Mouse (Mus musculus): Measurements from ENCODE around the gene Gm5475.

Gm5475 gene

DNA sequence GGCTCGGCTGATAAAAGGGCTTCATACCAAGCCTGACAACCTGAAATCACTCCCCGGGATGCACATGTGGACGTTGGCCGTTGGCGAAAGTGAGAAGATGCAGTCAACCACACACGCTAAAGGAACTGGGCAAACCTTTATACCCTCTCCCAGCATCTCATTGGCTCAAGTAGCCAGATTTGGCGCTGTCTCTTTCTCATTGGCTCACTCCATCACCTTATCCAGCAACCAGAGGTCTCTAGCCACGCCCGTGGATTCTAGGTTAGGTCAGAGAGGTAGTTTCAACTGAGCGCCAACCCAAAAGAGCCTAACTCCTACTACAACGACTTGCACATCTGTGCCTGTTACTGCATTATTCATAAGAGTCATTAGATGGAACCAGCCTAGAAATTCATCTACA is 30.5 kb downstream of the Gm5475 start:
- no peak for DNase-seq

DNA sequence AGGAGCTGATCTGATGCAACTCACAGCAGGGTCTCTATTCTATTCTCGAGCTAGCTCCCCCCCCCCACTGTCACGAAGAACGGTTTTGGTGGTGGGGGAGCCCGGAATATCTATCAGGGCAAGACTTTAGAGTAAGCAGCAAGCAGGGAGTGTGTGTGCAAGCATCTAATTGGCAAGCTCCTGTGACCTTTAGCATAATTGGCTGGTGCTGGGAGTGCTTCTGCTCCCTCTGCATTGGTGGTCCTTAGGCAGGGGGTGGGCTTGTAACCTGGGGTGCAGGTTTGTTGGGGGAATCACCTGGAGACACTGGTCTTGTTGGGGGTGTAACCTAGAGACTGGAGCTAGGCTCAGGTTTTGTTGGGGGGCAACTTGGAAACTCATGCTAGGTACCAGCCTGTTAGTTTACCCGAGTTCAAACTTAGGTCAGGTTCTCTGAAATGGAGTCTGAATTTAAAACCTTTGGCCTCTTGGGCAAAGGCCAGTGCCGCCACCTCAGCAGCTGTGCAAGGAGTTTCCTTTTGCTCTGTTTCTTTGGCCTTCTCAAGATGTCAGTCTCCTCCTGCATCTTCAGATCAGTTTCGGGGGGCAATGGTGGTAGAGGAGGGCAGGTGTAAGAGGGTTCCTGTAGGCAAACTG is 34.5 kb downstream of the Gm5475 start:
- no peak for DNase-seq

DNA sequence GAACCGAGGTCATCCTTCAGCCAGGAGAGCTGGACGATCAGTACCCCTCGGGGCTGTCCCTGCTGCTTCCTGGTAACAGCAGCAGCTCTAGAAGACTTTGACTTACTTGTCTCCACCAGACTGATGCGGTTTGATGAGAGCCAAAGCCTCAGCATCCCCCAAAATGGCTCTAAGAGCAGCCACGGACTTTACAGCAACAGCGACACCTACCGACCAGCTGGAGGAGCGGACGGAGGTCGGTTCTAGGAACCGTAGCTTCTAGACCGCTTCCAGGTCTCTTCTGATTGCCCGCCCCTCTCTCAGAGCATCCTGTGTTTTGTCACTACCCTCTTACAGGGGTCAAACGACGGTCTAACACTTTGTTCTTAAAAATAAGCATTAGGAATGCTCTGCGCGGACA is 35.4 kb downstream of the Gm5475 start:
- DNase-seq = peak; percentile 82

DNA sequence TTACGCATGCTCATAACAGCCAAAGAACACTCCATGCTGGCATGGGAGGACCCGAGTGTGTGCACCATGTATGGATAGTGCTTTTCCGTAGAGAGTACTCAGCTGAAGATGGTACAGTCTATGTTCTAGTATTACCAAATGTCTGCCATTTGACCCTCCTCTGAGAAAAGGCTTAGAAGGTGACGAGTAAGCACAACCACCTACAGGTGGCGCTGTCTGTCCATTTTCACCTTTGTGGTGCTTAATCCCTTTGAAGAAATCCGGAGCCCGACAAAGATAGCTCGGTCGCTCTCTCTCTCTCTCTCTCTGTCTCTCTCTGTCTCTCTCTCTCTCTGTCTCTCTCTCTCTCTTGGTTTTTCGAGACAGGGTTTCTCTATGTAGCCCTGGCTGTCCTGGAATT is 36.1 kb downstream of the Gm5475 start:
- peak; percentile 72 for DNase-seq

DNA sequence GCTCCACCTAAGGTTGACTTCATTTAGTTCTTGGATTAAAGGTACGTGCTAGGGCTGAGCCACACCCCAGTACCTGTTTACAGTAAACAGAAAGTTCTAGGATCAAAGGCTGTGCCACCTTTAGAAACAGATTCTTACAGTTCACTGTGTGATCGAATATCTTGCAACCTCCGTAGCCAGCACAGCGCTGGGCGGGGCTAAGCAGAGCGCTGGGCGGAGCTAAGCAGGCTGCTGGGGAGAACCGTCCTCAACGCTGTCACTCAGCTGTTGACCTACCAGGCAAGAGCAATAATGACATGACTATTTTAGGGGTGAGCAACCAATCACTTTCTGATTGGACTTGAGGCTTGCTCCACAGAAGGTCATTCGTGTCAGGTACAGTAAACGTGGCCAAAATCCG is 39.0 kb downstream of the Gm5475 start:
- peak; percentile 68 for DNase-seq

DNA sequence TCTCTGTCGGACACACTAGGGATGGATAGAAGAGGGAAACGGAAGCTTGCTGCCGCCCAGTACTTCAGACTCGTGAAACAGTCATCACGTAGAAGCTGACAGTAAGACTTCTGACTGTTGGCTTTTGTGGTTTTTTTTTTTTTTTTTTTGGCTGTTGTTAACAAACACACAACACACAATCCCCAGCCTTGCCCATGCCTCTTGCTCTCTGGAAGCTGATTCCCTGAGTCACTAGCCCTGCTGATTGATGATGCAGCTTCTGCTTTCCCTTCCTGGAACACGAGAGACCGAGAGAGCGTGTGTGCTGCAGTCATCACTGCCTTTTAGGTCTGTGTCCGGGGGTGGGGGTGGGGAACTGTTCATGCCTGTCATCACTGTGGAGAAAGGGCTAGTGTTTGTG is 39.7 kb downstream of the Gm5475 start:
- DNase-seq = no peak

DNA sequence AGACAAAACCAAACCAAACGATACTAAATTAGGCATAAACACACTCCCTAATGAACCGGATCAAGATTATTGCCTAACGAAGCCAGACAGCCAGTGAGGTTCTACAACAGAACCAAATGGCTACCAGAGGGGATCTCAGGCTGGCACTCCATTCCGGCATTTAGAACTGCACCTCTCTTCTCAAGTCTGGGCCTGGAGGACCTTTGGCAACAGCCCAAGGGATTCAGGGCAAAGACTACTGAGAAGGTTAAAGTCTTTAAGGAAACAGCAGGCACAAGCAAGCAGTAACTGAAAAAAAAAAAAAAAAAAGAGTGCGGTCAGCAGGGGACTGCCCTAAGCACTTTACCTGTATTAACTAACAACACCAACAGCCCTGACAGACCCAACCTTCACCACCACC is 40.1 kb downstream of the Gm5475 start:
- no peak for DNase-seq

DNA sequence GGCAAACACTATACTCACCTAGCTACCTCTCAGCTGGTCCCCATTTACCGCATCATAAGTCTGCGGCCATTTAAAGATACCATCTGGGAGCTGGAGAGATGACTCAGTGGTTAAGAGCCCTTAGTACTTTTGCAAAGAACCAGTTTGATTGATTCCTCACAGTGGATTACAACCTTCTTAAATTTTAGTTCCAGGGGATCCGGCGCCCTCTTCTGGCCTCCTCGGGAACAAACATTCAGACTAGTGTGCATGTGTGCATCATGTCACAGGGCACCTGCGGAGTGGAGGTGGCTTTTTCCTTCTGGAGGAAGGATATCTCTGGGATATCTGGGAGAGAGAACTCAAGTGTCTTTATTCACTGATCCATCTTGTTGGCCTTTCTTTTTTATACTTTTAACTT is 41.8 kb downstream of the Gm5475 start:
- peak; percentile 80 for DNase-seq

DNA sequence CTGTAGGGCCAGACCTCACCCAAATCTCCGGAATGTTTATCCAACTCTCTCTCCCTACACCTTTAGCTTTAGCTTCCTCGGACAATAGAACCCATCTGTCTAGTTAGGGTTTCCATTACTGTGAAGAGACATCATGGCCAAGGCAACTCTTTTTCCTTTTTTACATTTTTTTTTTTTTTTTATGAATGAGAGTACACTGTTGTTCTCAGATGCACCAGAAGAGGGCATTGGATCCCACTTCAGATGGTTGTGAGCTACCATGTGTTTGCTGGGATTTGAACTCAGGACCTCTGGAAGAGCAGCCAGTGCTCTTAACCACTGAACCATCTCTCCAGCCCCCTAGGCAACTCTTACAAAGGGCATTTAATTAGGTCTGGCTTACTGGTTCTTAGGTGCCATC is 43.5 kb downstream of the Gm5475 start:
- no peak for DNase-seq

DNA sequence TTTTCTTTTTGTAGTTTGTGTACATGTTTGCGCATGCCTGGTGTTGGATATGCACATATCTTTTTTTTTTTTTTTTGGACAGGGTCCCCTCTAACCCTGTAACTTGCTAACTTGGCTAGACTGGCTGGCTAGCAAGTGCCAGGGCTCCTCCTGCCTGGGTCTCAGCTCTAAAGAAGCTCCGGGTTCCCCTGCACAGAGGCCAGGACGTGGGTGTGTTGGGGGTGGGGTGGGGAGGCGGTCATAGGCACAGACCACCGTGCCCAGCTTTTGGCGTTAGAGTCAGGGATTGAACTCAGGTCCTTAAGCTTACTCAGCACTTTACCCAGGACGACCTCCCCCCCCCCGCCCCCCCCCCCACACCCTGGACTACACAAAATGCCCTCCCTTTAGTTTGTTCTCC is 45.8 kb downstream of the Gm5475 start:
- DNase-seq = no peak

DNA sequence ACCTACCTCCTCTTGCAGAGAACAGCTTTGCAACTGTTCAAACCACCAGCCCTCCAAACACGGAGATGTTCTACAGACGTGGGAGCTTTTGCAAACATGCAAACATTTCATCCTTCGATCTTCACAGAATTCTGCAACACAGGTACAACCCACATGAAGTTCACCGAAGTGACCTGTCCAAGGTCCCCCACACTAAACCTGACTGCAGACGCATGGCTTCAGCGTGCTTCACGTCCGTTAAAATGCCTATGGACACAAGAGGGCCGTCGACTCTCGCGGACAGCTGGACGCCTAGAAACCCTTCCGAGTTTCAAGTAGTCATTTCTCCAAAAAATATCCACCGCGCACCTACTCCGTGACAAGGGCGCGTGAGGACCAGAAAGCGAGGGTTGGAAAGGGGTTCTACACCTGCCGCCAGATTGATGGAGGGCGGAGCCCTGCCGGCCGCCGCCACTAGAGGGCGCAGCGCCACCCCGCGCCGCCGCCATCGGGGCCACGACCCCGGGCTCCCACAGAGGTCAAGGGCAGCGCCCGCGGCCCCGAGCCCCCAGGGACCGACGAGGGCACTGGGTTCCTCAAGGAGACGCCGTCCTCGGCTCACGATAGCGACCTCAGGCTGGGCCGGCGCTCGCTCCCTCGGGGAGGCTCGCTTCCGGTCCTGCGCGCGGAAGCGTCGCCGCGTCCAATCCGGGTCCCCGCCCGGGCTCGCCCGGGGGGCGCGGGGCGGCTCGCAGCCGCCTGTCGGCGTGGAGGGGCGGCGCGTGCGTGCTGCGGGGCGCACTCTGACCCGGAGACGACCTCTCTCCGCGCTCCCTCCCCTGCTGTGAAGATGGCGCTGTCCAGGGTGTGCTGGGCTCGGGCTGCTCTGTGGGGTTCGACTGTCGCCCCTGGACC is 46.6 kb downstream of the Gm5475 start, which contains the start of gene Letmd1:
Gene Letmd1, plus strand, starts transcription at position 729 of the 894 bp plus-strand sequence.
- peak; percentile 93 for DNase-seq

DNA sequence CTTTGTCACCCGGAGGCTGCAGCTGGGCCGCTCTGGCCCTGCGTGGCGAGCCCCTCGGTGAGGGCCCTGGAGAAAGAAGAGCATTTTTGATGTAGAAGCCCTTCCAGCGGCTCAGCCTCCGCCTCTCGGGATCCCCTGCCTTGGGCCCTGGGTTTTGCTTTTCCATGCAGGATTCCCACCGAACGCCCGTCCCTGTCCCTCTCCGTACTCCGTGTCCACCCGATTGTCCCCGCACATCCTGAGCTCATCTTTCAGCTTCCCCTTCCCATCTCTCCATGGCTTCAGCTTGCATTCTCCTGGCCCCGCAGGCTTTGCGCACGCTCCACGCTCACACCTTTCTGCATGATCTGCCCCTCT is 47.2 kb downstream of the Gm5475 start:
- no peak for DNase-seq

DNA sequence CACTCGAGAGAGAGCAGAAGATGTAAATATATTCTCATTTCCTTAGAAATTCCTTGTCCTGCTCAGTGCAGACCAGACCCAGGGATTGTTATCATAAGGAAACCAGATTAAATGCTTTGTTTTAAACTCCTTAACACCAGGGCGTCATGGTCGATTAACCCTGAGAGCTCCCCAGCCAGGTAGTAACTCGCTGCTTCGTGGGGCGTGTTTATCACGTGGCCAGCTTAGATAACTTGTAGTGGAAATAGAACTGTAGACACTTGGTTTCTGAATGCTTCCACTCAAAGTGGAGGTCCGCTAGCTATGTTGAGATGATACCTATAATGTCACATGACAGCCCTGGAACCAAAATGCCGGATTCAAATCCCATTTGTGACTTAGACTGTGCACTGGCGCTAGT is 48.1 kb downstream of the Gm5475 start:
- DNase-seq = no peak

DNA sequence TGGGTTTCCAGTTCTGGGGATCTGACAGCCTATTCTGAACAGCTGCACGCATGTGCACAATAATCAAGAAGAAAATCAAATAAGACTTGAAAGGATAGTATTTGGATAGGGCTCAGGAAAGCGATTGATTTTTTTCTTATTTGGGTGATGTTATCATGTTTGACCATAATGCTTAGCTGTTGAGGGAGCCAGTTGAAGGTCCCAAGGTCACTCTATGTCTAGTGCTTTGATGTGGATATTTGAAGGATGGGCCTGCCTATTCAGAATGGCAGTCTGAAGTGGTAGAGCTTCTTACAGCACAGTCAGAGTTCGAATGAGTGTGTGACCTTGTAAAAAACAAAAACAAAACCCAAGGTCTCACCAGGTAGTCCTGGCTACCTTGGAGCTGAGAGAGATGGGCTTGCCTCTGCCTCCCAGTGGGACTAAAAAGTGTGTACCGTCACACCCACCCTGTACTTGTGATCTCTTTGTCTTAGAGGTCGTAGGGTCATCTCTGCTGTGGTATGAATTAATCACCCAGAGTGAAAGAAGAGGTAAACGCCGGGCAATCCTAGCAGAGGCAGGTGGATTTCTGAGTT is 52.1 kb downstream of the Gm5475 start:
- no peak for DNase-seq

Data from thymus, postnatal 14 days (tissue).